Mouse (Mus musculus): ENCODE measurements around the gene Atad3a. TPM values are rescaled to one million over a fixed set of nuclear protein-coding genes. Genes with fewer than 3 reads are reported as not detected.

Gene Atad3a
- total RNA-seq, 4 experiments from 2014 or later = 23.8 to 25.1 (median 23.9) TPM

DNA sequence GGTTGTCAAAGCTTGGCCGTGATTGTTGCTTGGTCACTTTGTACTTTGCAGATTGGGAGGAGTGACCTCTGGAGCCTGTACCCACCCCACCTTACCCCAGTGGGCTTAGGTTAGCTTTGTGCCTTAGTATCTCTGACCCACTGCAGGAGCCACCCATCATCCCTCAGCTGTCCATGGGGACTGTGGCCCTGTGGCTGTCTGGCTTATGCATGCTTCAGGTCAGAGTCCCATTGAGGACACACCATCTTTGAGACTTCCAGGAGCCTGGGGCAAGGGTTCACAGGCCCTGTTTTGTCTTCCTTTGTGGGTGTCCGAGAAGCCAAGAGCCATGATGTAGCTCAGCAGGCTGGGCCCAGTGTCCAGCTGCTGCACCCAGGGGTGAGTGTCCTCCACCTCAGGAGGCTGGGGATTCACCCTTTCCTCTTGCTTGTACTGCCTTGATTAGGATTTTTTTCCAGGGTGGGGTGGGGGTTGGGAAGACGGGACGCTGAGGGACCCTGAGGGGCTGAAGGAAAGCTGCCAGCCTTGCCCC lies 65.3 kb downstream of the Atad3a start:
- DNase-seq (ENCODE audit: low spot score in 2 of 2) = no peak

DNA sequence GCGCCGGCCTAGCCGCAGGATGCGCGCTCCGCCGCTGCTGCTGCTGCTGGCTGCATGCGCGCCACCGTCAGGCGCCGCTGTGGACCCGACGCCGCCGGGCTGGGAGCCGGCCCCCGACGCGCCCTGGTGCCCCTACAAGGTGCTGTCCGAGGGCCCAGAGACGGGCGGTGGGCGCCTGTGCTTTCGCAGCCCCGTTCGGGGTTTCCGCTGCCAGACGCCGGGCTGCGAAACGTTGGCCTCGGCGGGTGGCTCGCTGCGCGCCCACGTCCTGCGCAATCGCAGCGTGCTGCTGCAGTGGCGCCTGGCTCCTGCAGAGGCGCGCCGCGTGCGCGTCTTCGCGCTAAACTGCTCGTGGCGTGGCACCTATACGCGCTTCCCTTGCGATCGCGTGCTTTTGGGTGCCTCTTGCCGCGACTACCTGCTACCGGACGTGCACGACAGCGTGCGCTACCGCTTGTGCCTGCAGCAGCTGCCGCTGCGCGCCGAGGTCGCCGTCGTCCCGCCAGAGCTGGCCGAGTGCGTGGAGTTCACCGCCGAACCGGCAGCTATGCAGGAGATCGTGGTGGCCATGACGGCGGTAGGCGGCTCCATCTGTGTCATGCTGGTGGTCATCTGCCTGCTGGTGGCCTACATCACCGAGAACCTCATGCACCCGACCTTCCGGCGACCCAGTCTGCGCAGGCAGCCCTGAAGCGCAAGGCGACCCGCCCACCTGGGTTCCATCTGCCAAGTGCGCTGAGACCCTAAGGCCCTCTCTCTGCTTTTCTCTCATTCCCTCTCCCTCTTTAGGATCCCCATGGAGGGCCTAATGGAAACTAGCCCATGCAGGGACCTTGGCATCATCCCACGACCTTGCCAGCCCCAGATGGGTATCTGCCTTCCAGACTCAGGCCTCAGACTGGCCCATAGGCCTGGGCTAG lies 66.2 kb downstream of the Atad3a start:
- DNase-seq (ENCODE audit: low spot score in 2 of 2) = peak; percentile 16 to 31

DNA sequence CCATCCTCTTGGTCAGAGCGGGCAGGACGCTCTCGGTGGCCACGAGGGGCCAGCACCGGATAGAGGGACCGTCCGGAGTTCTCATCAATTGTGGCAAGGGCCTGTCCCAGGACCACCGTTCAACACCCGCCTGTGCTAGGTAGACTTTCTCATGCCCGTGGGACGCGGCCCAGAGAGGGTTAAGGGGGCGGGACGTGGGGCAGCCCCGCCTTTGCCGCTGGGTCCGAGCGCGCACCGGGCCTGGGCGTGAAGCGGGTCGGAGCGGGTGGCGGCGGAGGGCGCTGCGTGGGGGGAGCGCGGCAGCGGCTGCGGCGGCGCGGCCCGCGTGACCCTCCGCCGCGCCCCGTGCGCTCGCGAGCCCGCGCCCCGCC lies 66.8 kb downstream of the Atad3a start, which contains the start of gene Fndc10:
Fndc10 (plus strand) TSS at position 232 of the 371 bp plus-strand sequence.
- DNase-seq (ENCODE audit: low spot score in 2 of 2) = peak; percentile 25 to 50

DNA sequence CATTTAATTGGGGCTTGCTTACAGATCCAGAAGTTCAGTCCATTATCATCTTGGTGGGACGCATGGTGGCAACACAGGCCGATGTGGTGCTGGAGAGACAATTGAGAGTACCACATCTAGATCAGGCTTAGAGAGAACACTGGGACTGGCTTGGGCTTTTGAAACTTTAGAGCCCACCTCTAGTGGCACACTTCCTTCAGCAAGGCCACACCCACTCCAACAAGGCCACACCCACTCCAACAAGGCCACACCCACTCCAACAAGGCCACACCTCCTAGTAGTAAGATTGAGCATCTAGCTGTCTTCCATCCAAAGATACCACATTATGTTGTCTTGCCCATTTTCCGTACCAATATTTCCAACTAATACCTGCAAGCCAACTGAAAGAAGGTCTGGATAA lies 68.5 kb downstream of the Atad3a start:
- no peak for DNase-seq (ENCODE audit: low spot score in 2 of 2)

Small RNA genes lying within 50 kb of the gene (microRNA-seq; reads per million reads assigned to microRNA genes)
- not detected for gene Gm27743

Other genes starting within 250 kb of the Atad3a start
- 10 to 100 TPM; 10.8 to 19.0 (median 15.8) TPM for gene Nadk, start 198.7 kb downstream of the Atad3a start, total RNA-seq (2022)
- gene Slc35e2, start 159.7 kb downstream of the Atad3a start, total RNA-seq (2022) = 1 to 10 TPM; 2.8 to 3.8 (median 3.4) TPM
- 10 to 100 TPM; 22.7 to 30.1 (median 27.5) TPM for gene Cdk11b, start 136.2 kb downstream of the Atad3a start, total RNA-seq (2022)
- not detected for gene Gm10563, start 115.7 kb downstream of the Atad3a start, total RNA-seq (2022)
- 1 to 10 TPM in 2 of 4 experiments, under 1 TPM in 2; 0.70 to 1.6 (median 1.1) TPM for gene Mmp23, start 107.7 kb downstream of the Atad3a start, total RNA-seq (2022)
- 10 to 100 TPM; 17.8 to 22.6 (median 18.8) TPM for gene Mib2, start 91.9 kb downstream of the Atad3a start, total RNA-seq (2022)
- gene Fndc10, start 66.8 kb downstream of the Atad3a start, total RNA-seq (2022) = 1 to 10 TPM in 3 of 4 experiments, under 1 TPM in 1; 0.70 to 1.5 (median 1.1) TPM
- 10 to 100 TPM; 37.8 to 42.0 (median 38.2) TPM for gene Ssu72, start 56.3 kb downstream of the Atad3a start, total RNA-seq (2022)
- under 1 TPM; 0.19 to 0.62 (median 0.37) TPM for gene Tmem240, start 26.3 kb downstream of the Atad3a start, total RNA-seq (2022)
- 1 to 10 TPM; 4.0 to 8.9 (median 6.2) TPM for gene Vwa1, start 13.6 kb upstream of the Atad3a start, total RNA-seq (2022)
- under 1 TPM; 0.21 to 0.72 (median 0.31) TPM for gene Tmem88b, start 24.8 kb upstream of the Atad3a start, total RNA-seq (2022)
- not detected for gene Ankrd65, start 29.3 kb upstream of the Atad3a start, total RNA-seq (2022)
- 10 to 100 TPM; 46.2 to 50.5 (median 47.7) TPM for gene Mrpl20, start 41.8 kb upstream of the Atad3a start, total RNA-seq (2022)
- 10 to 100 TPM; 11.6 to 19.5 (median 15.0) TPM for gene Ccnl2, start 51.4 kb upstream of the Atad3a start, total RNA-seq (2022)
- gene Aurkaip1, start 70.2 kb upstream of the Atad3a start, total RNA-seq (2022) = 10 to 100 TPM; 73.1 to 83.9 (median 79.0) TPM
- gene Mxra8, start 78.6 kb upstream of the Atad3a start, total RNA-seq (2022) = 10 to 100 TPM; 16.5 to 34.5 (median 24.9) TPM
- gene Dvl1, start 86.3 kb upstream of the Atad3a start, total RNA-seq (2022) = 100 to 1,000 TPM; 117 to 124 (median 120) TPM
- under 1 TPM in 2 of 4 experiments, not detected in 2; 0.11 to 0.12 TPM for gene Tas1r3, start 102.3 kb upstream of the Atad3a start, total RNA-seq (2022)
- gene Cptp, start 108.3 kb upstream of the Atad3a start, total RNA-seq (2022) = 10 to 100 TPM; 11.0 to 18.7 (median 16.1) TPM
- 10 to 100 TPM; 13.0 to 16.8 (median 14.1) TPM for gene Ints11, start 108.5 kb upstream of the Atad3a start, total RNA-seq (2022)
- 10 to 100 TPM; 14.2 to 17.0 (median 14.9) TPM for gene Pusl1, start 130.7 kb upstream of the Atad3a start, total RNA-seq (2022)
- 1 to 10 TPM; 5.6 to 8.3 (median 7.2) TPM for gene Acap3, start 130.7 kb upstream of the Atad3a start, total RNA-seq (2022)
- gene Ube2j2, start 182.7 kb upstream of the Atad3a start, total RNA-seq (2022) = 10 to 100 TPM; 53.4 to 69.1 (median 58.7) TPM
- 10 to 100 TPM; 14.6 to 22.4 (median 20.8) TPM for gene C1qtnf12, start 201.2 kb upstream of the Atad3a start, total RNA-seq (2022)
- 1 to 10 TPM in 3 of 4 experiments, under 1 TPM in 1; 0.94 to 1.8 (median 1.6) TPM for gene B3galt6, start 231.6 kb upstream of the Atad3a start, total RNA-seq (2022)
- gene Sdf4, start 231.8 kb upstream of the Atad3a start, total RNA-seq (2022) = 10 to 100 TPM; 68.8 to 85.8 (median 77.5) TPM